Mouse (Mus musculus) lung, adult 18-20 months (tissue): ENCODE measurements around the gene Sergef.
"Not testable (repeated sequence)": the region's sequence is repeated elsewhere in the genome, so short reads cannot be mapped to it uniquely, and the experiment has no call there.

Experiments used
- DNase-seq, 2 experiments: peaks; one replicate each; pipeline ENCODE4 v3.0.0; 2022; ENCODE audit warnings: mixed read lengths in 2 of 2

Sergef gene

GRCm38 (mm10) chr7:46639692-46640031 is at the start of gene Sergef:
Gene Sergef, minus strand, starts transcription at chr7:46639807.
- peak; percentile 94 to 95 for DNase-seq

- DNase-seq = no peak
Observed at GRCm38 (mm10) chr7:46686827-46687226, 47.2 kb upstream of the Sergef start.

- DNase-seq = no peak
Observed at GRCm38 (mm10) chr7:46680732-46681131, 41.1 kb upstream of the Sergef start.

GRCm38 (mm10) chr7:46679044-46679443 is 39.4 kb upstream of the Sergef start:
- not testable (repeated sequence) for DNase-seq

DNA sequence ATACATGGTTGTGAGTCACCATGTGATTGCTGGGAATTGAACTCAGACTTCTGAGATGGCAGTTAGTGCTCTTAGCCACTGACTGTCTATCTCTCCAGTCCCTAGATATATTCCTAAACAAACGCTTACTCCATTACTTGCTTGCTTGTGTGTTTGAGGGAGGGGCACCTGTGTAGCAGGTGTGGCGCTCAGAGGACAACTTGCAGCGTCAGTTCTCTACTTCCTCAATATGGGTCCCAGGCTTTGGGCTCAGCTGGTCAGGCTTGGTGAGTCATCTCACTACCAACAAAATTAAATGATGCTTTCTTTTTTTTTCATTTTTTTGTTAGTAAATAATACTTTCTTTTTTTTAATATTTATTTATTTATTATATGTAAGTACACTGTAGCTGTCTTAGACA is 38.8 kb upstream of the Sergef start:
- no peak for DNase-seq

DNA sequence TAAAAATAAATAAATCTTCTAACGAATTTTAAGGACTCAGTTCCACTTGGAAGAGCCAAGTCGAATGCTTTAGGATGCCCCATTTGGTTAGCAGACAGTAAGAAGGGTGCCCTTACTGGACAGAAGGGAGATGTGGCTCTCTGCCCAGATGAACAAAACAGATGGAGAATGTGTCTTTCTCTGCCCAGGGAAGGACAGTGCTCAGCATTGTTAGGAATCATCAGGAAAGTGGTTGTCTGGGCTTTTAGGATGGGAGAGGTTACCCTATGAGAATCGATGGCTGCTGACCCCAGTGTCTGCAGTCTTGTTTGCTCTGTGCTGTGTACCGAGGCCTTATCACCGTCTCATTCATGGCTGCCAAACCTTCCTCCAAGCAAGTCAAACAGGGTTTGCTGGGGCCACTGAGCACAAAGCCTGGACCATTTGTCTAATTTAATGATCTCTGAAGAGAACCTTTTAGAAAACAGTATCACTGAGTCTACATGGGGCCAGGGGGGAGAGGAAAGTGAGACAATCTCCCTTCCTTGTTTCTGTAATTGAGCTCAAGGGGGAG is 37.3 kb upstream of the Sergef start:
- no peak for DNase-seq

DNA sequence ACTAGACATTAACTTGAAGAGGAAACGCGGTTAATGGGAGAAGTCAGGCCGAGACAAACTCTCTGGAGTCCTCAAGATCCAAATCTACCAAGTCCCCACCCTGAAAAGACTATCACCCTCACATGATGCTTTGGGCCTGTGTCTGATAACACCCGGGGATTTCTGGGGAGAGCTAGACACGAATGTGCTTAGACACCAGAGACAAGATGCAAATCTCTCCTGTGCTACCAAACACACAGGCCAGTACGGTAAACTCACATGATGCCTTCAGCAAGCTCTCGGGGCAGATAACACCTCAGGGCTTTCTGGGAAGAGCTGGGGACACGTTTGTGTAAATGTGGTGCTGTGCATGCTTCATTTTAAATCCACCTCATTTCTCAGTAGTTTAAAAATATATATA is 36.3 kb upstream of the Sergef start:
- DNase-seq = no peak

GRCm38 (mm10) chr7:46675061-46675460 is 35.5 kb upstream of the Sergef start:
- DNase-seq = no peak

DNA sequence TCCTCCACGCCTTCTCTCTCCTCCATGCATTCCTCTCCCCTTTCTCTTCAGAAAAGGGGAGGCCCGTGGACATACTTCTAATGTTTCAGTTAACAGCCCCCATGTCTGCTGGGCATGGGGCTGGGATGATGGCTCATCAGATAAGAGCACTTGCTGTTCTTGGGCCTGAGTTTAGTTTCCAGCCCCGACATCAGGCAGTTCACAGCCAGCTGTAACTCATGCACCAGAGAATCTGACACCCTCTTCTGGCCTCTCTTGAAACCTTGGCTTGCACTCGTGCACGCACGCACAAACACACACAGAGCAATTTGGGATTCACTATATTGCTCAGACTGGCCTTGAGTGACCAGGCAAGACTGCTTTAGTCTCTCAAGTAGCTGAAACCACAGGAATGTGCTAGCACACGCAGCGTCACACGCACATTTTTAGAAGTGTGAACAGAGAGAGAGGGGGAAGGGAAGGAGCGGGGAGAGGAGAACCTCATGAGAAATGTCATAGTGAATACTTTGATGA is 32.6 kb upstream of the Sergef start, which contains the start of gene Tph1:
Tph1 (minus strand) TSS at position 378 of the 513 bp plus-strand sequence.
- DNase-seq = no peak

DNA sequence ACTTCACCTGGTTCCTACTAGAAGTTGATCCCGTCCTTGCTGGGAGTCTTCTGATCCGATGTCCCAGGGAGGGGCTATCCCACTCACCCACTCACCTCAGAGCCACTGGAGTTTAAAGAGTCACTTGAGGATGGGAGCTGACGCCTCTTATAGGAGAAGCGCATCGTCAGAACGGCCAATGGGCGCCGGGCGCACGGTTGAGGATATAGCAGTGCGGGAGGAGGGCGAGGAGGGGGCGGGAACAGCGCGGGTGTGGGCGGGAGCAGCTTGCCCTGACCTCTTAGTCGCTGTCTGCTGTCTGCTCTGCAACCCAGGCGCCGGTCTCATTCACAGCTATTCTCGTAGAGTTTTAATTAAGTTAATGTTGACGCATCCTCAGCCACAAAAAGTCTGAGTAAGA is 27.6 kb upstream of the Sergef start:
- DNase-seq = no peak

DNA sequence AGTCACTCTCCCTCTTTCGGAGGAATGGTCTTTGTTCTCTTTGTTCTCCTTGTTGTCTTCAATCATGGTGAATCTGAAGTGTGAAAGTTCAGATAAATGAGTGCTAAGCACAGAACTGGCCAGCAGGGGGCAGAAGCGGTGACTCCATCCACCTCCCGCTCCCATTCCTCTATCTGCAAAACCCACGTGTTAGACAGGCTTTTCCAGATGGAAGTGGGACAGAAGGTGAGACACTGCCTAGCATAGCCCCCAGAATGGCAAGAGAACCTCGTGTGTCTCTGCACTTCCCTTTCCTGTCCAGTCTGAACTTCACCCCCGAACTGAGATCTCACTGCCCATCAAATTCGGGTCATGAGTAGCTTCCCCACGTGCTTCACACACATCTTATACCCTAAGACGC is 25.6 kb upstream of the Sergef start:
- no peak for DNase-seq

DNA sequence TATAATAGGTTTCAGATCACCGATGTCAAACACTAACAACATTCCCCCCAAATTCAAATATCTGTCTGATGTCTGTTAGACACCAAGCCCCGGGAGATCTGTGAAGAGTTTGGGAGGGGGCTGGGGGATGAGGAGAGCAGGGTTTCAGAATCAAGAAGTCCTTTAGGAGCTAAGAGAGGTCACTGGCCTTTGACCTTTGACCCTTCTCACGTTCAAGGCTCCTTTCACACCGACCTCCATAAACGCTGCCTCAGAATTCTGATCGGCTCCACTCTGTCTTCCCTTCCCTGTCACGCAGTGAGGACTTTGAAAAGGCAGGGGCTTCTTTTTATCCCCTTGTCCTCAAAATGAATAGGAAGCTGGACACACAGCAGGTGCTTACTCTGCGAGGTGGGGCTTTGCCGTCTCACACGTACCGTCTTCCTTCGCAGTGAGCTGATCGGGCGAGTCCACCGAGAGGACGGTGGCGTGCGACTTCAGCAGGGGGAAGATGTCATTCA is 22.0 kb upstream of the Sergef start:
- DNase-seq = no peak

- no peak for DNase-seq
Observed at GRCm38 (mm10) chr7:46652279-46652678, 12.7 kb upstream of the Sergef start.

DNA sequence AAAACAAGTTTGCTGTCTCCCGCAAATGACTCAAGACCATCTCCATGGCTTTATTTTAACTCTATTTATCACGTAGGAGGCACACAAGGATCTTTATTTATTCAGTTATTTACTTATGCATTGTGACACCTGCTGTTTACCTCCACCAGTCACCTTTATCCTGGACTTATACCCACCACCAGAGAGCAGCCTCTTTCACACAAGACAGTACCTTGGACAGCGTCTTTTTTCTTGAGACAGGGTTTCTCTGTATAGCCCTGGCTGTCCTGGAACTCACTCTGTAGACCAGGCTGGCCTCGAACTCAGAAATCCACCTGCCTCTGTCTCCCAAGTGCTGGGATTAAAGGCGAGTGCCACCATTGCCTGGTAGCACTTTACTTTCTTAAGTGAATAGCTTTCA is 10.6 kb upstream of the Sergef start:
- not testable (repeated sequence) for DNase-seq

DNA sequence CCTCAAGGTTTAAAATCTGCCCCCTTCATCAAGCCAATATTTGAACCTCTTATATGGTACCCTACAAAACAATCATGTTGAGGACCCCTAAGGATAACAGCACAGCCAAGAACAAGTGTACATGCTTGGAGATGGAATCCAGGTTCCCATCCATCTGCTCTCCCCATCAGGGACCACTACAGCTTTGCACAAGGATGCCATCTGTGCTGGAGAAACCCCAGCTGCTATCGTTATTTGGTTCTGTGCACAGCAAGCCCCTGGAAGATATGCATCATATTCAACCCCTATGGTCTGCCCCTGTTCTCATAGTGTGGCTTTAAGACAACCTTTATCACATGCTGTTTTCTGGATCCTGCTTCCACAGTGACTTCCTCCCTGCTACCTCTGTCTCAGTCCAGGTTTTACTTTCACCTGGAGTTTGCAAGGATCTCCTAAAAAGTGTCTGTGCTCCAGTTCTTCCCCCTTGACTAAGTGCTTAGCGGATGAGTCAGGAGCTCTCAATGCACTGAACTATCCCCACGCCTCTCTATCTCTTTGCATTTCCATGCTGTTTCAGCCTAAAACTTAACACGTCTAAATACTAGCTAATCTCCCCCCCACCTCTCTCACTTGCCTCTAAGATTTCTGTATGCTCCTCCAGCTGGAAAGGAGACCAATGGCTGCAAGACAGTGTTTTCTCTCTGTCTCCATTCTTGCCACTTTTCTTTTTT is 9.0 kb upstream of the Sergef start:
- no peak for DNase-seq

DNA sequence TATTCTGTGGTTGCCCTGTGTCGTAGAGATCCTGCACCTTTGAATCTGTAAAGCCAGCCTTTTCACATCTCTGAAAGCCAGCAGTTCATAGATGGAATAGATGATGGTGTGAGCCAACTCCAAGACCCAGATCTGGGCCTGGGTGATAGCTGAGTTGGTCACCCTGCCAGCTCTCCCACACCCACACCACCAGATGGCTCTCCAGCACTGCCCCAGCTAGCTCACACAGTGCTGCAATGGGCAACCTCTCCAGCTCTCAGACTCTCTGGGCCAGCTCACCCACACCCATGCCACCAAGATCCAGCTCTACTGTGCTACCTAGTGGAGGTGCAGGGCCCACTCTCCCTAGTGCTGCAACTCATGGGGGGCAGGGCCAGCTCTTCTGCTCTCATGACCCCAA is 3.6 kb upstream of the Sergef start:
- no peak for DNase-seq

- no peak for DNase-seq
Observed at GRCm38 (mm10) chr7:46640062-46640461, 455 bp upstream of the Sergef start.

GRCm38 (mm10) chr7:46638889-46639691 is 517 bp downstream of the Sergef start:
- peak in 1 of 2 experiments; percentile 5 for DNase-seq

DNA sequence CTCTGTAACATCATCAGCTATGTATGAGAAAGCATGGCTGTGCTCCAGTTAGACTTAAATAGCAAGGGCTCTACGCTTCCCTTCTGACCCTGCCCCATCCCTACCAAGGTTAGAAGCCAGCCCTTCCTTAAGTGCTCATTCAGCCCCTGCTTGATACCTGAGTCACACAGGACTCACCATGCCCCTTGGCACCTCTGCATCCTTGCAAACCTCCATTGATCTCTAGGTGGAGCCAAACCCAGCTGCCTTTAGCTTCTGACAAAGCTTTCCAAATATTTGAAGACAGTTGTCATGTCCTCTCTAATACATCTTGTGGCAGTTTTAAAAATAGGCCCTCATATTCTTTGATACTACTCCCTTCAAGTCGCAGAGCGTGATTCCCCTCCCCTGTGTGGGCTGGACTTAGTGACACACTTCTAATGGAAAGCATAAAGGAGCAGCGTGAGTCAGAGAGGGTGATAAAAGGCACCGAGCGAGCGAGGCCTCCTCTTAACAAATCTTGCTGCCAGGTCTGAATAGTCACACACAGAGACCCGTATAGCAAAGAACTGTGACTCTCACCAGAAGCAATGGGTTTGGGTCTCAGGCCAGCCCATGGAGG is 11.1 kb downstream of the Sergef start:
- DNase-seq = no peak

DNA sequence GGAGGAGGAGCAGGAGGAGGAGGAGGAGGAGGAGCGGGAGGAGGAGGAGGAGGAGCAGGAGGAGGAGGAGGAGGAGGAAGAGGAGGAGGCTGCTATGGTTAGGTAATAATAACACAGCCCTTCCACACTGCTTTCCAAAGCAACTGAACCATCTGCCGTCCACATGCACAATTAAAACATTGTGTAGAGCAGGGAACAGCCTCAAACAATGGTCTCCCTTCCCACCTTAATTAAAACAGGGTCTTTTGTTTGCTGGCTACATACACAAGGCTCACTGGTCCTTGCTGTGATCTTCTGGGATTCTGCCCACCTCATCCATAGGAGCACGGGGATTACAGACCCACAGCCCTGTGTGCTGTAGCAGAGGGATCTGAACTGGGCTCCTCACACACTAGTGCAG is 15.6 kb downstream of the Sergef start:
- no peak for DNase-seq

DNA sequence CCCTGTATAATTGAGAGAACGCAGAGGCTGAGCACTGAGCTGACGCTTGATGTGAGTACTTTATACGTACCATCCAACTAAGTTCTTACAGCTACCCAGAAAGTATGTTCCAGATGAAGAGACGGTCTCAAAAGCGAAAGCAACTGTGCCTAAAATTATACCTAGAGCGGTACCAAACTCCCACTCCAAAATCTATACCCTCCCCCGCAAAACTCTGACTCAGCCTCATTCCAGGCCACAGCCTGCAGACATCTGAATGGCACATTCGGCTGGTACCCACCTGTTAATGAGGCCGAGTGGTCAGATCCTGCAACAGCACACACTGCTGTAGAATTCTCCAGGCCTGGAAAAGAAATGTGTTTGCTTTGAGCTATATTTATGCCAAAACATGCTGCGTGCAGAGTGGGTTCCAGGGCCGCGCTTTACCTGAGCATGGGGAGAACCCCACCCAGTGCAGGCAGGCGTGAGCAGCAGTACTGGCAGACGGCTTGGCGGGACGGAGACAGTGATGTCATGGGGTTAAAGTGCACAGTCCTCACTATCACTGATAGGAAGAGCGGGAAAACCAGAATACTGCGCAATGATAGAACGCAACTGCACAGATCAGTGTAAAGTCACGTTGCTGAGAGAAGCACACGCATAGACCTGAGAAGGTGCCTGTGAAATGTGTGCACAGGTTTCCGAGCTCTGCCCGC is 21.0 kb downstream of the Sergef start:
- no peak for DNase-seq

DNA sequence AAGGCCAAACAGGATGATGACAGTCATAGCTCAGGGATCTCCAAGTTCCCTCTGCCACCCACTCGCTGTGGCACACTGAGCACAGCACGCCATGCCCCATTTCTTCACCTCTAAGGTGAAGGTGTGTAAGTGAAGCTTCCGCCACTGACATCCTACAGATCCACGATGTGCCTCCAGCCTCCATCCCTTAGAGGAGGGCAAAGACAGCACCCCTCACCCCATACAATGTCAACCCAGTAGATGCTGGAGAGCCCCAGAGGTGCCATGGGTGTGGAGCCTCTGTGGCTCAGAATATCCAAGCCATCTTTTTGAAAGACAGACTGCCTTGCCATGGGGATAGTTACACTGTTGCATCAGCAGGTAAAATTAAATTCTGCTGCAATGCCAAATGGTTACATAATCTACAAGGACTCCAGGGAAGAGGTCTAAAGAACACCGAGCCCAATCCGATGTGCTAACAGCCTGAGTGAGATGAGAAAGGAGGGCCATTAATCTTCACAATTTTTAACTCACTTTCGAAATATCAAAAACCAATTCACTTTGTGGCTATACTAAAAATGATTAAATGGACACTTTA is 23.1 kb downstream of the Sergef start:
- no peak for DNase-seq
